Mouse (Mus musculus) liver, embryonic 12.5 days (tissue): ENCODE measurements around the gene Cryba1. TPM values are rescaled to one million over a fixed set of nuclear protein-coding genes. Genes with fewer than 3 reads are reported as not detected.

Source experiments
- ATAC-seq: fragments of 200-750 bp; cut with Nextera tagmentation; 2 replicates; pipeline ENCODE4 v1.8.0; 2017; ENCODE audit warnings: moderate number of reproducible peaks, mild to moderate bottlenecking, moderate library complexity
- H3K27ac ChIP-seq: fragments of 300-500 bp; sonication (generic); 2 replicates; pipeline ENCODE4 v1.5.1; 2016; ENCODE audit warnings: mild to moderate bottlenecking
- H3K27me3 ChIP-seq: fragments of 300-500 bp; sonication (generic); replicated peaks from 2 replicates; pipeline ENCODE4 v1.6.1; 2016; ENCODE audit warnings: mild to moderate bottlenecking, moderate library complexity
- H3K36me3 ChIP-seq: fragments of 300-500 bp; sonication (generic); 2 replicates; pipeline ENCODE4 v1.6.1; 2016; ENCODE audit warnings: mild to moderate bottlenecking, moderate library complexity
- H3K4me1 ChIP-seq: fragments of 300-500 bp; sonication (generic); 2 replicates; pipeline ENCODE4 v1.6.1; 2016
- H3K4me2 ChIP-seq: fragments of 300-500 bp; sonication (generic); 2 replicates; pipeline ENCODE4 v1.6.1; 2016; ENCODE audit warnings: mild to moderate bottlenecking, moderate library complexity
- H3K4me3 ChIP-seq: fragments of 300-500 bp; sonication (generic); 2 replicates; pipeline ENCODE4 v1.5.1; 2016; ENCODE audit warnings: mild to moderate bottlenecking, moderate library complexity
- H3K9ac ChIP-seq: fragments of 300-500 bp; sonication (generic); 2 replicates; pipeline ENCODE4 v1.6.1; 2016; ENCODE audit warnings: mild to moderate bottlenecking, moderate library complexity
- H3K9me3 ChIP-seq: fragments of 300-500 bp; sonication (generic); replicated peaks from 2 replicates; pipeline ENCODE4 v1.6.1; 2016; ENCODE audit warnings: mild to moderate bottlenecking, moderate library complexity
- WGBS: fragments of 180-500 bp; shearing (Covaris S2); methylation state at CpG from one replicate; pipeline ENCODE4 v1.1.7; 2016; ENCODE audit not compliant: insufficient replicate concordance; 5-methylcytosine and 5-hydroxymethylcytosine counted together
- polyA plus RNA-seq: library from polyadenylated mRNA; unstranded; fragments of >200 nt; fragmentation: Nextera tagmentation; extraction: Ambion mirVana; gene quantifications from 2 replicates; pipeline ENCODE4 v1.2.1, GENCODE M21; 2016

Cryba1 gene
- polyA plus RNA-seq, 1 experiment from 2014 or later: not detected

- no peak overlapping the region for H3K27ac ChIP-seq
- H3K36me3 ChIP-seq: peaks cover 68% of the 10 kb centered on the region
Observed at GRCm38 (mm10) chr11:77709039-77709438, 16.0 kb downstream of the Cryba1 start.

DNA sequence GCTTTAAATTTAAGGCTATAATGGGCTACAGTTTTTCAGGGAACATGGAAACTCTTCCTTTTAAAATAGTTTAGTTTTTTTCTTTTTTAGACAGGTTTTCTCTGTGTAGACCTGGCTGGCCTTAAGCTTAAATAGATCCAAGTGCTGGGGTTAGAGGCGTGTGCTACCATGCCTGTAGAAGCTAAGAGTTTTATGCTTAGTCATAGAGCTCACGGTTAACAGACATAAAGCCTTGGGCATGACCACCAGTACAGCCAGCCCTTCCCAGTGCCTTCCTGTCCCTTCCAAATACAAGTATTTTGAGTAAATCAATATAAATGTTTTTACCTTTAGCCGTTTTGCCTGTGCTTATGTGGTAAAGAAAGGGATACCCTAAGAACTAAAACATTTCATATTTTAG lies 19.2 kb downstream of the Cryba1 start:
- Histone ChIP-seq H3K27ac (no peak overlapping the region), H3K4me3 (no peak overlapping the region), H3K27me3 (no peaks in the 10 kb centered on the region), H3K4me1 (peaks cover 11% of the 10 kb centered on the region), H3K4me2 (no peak overlapping the region), H3K9ac (no peak overlapping the region), H3K36me3 (peaks cover 78% of the 10 kb centered on the region), H3K9me3 (no peaks in the 10 kb centered on the region)
- ATAC-seq: peak; percentile 55; the same call in 1 of the 2 replicates
- 51% methylated on average over 3 of the region's 3 CpGs for WGBS

More at GRCm38 (mm10) chr11:77709039-77709438, 16.0 kb downstream of the Cryba1 start:
- Histone ChIP-seq H3K4me1 (peaks cover 7% of the 10 kb centered on the region), H3K9ac (no peak overlapping the region), H3K4me2 (no peak overlapping the region), H3K4me3 (no peak overlapping the region), H3K9me3 (no peaks in the 10 kb centered on the region), H3K27me3 (no peaks in the 10 kb centered on the region)
- WGBS: 86% methylated on average over 3 of the region's 3 CpGs
- ATAC-seq: no peak

- WGBS: 55% methylated on average over 2 of the region's 2 CpGs
- peaks cover 89% of the 10 kb centered on the region for H3K36me3 ChIP-seq
- H3K4me1 ChIP-seq: peaks cover 25% of the 10 kb centered on the region
Observed at GRCm38 (mm10) chr11:77697232-77697631, 27.9 kb downstream of the Cryba1 start.

DNA sequence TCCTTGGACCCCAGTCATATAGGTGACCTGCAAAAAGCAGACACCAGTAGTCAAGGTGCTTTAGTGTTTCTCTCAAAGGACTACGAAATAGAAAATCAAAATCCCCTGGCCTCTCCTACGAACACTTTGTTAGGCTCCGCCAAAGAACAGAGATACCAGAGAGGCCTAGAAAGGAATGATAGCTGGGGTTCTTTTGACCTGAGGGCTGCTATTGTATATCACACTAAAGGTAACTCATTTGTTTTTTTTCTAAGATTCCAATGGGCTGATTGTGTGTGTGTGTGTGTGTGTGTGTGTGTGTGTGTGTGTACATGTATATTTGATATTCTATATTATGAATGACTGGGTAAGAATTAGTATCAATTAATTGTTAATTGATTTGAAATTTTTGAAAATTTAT lies 32.1 kb downstream of the Cryba1 start:
- no peak for ATAC-seq
- Histone ChIP-seq H3K36me3 (peaks cover 85% of the 10 kb centered on the region), H3K4me2 (no peak overlapping the region), H3K27ac (no peak overlapping the region), H3K9me3 (no peaks in the 10 kb centered on the region), H3K4me3 (no peak overlapping the region), H3K4me1 (peaks cover 37% of the 10 kb centered on the region), H3K27me3 (no peaks in the 10 kb centered on the region), H3K9ac (no peak overlapping the region)
- WGBS: 77% methylated on average over 3 of the region's 3 CpGs

More at GRCm38 (mm10) chr11:77697232-77697631, 27.9 kb downstream of the Cryba1 start:
- Histone ChIP-seq H3K27ac (no peak overlapping the region), H3K4me2 (no peak overlapping the region), H3K27me3 (no peaks in the 10 kb centered on the region), H3K9me3 (no peaks in the 10 kb centered on the region), H3K9ac (no peak overlapping the region), H3K4me3 (no peak overlapping the region)
- no peak for ATAC-seq

DNA sequence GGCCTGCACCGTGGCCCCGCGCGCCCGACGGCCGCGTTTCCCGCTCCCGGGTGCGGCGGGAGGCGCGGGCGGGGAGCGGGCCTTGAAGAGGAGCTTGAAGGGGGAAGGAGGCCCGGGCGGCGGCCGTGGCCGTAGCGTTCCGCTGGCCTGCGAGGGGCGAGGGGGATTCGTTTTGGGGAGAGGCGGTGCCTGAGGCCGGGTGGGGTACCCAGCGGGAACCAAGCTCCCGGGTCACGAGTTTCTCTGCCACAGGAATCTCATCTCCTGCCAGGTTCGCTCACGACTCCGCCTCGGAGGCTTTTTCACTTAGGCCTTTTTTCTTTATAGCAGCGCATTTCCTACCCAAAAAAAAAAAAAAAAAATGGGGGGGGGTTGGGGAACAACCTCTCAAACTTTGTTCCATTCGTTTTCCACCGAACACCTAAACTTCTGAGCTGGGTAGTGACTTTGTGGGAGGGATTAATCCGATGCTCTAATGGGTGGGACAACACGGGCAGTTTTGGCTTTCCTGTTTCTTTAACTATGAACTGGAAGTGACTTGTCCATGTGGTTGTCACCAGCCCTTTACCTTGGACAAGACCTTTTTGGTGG lies 37.4 kb downstream of the Cryba1 start:
- Histone ChIP-seq H3K27ac (peak overlapping the region; percentile 91), H3K9ac (peak overlapping the region; percentile 96), H3K4me1 (peaks cover 29% of the 10 kb centered on the region), H3K4me3 (peak overlapping the region; percentile 92), H3K9me3 (no peaks in the 10 kb centered on the region), H3K36me3 (peaks cover 39% of the 10 kb centered on the region), H3K27me3 (no peaks in the 10 kb centered on the region), H3K4me2 (peak overlapping the region; percentile 78)
- no peak for ATAC-seq
- under 1% methylated on average over 39 of the region's 40 CpGs for WGBS

DNA sequence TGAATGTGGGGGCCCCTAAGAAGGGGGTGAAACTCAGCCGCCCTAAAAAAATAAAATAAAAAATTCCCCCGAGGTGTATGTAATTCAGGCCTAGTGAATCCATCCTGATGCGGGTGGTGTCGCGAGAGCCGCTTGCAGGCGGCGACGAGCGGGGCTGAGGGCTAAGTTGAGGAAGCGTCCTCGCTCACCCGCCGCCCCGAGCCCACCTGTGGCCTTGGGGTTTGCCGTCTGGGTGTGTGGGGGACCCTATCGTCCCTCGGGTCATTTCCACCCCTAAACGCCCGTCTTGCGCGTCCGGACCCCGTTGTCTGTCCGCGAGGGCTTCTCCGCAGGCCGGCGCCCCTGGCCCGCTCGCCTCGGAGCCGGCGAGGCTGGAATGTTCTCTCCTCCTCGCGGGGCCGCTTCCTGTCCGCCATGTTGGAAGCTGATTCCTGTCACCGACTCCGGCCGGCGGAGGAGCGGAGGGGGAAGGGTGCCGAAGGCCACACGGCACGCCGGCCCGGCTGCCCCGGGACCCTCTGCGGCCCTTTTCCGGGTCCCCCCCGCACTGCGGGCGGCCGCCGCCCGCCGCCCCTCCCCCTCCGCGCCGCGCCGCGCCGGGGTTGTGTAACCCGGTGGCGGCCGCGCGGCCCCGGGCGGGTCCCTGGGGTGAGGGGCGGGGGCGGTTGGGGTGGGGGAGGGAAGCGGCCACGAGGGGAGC lies 38.1 kb downstream of the Cryba1 start:
- H3K4me2 ChIP-seq: peak overlapping the region; percentile 78
- H3K9me3 ChIP-seq: no peaks in the 10 kb centered on the region
- H3K36me3 ChIP-seq: peaks cover 32% of the 10 kb centered on the region
- H3K27me3 ChIP-seq: no peaks in the 10 kb centered on the region
- peak overlapping the region; percentile 92 for H3K4me3 ChIP-seq
- H3K27ac ChIP-seq: peak overlapping the region; percentile 91
- peak overlapping the region; percentile 96 for H3K9ac ChIP-seq
- 1% methylated on average over 56 of the region's 76 CpGs for WGBS
- peaks cover 25% of the 10 kb centered on the region for H3K4me1 ChIP-seq
- peak; percentile 25 for ATAC-seq

DNA sequence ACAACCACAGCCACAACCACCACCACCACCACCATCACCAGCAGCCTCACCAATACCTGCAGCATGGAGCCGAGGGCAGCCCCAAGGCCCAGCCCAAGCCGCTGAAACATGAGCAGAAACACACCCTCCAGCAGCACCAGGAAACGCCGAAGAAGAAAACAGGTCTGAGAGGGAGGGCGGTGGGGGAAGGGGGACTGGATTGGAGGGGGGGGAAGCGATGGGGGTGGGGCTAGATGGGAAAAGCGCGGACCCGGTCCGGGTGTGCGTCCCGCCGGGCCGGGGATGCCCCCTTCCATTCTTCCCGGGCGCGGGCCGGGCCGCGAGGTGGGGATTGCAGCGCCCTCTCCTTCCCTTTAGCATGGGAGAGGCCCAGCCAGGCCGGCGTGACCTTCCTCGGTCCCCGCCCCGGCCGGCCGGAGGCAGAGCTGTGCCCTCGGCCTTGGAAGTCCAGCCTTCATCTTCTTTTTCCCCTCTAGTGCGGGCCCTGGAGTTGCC lies 38.7 kb downstream of the Cryba1 start:
- Histone ChIP-seq H3K9me3 (no peaks in the 10 kb centered on the region), H3K27me3 (no peaks in the 10 kb centered on the region), H3K36me3 (peaks cover 26% of the 10 kb centered on the region), H3K4me2 (peak overlapping the region; percentile 78), H3K27ac (peak overlapping the region; percentile 91), H3K9ac (peak overlapping the region; percentile 96), H3K4me1 (peaks cover 25% of the 10 kb centered on the region), H3K4me3 (peak overlapping the region; percentile 92)
- 0% methylated on average over 28 of the region's 30 CpGs for WGBS
- ATAC-seq: peak; percentile 40

DNA sequence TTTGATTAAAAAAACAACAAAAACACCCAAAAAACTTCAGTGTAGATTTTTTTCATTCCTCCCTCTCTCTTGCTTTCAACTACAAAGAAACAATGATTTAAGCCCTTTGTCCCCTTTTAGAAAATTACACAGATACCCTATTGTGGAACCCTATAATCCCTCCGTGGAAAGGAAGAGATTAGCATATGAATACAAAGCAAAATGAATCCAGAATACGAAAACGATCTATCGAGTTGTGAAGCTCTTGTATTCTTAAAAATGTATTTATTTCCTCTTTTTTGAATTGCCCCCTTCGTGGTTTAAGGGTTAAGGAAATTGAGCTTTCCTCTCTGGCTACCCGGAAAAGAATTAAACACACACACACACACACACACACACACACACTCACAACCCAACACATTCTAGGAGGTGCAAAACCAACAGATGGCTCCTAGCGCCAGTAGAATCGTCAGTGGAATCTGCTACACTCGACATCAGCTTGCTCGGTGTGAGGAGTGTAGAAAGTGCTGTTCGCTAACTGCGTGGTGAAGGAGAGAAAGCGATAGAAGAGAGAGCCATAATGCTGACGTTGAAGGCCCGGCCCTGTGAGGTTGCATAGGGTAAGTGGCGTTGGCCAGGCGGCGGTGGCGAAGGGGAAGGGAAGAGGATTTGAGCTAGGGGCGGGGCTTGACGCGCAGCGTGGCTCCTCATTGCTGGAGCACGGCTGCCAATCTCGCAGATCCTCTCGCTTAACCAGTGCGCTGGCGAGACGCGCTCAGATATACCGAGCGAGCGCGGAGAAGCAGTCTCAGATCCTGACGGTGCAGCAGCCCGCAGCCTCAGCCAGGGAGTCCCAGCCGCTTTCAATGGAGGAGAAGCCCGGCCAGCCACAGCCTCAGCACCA lies 39.5 kb downstream of the Cryba1 start, which contains the start of gene Nufip2:
Gene Nufip2, plus strand, starts transcription at position 773 of the 883 bp plus-strand sequence.
- Histone ChIP-seq H3K36me3 (peaks cover 19% of the 10 kb centered on the region), H3K27ac (peak within 1 kb of the TSS; percentile 91), H3K4me1 (peaks cover 20% of the 10 kb centered on the region), H3K9me3 (no peaks in the 10 kb centered on the region), H3K4me3 (peak within 1 kb of the TSS; percentile 92), H3K4me2 (peak within 1 kb of the TSS; percentile 78), H3K9ac (peak within 1 kb of the TSS; percentile 96), H3K27me3 (no peaks in the 10 kb centered on the region)
- under 1% methylated on average over 38 of the region's 38 CpGs for WGBS
- peak; percentile 96 for ATAC-seq

DNA sequence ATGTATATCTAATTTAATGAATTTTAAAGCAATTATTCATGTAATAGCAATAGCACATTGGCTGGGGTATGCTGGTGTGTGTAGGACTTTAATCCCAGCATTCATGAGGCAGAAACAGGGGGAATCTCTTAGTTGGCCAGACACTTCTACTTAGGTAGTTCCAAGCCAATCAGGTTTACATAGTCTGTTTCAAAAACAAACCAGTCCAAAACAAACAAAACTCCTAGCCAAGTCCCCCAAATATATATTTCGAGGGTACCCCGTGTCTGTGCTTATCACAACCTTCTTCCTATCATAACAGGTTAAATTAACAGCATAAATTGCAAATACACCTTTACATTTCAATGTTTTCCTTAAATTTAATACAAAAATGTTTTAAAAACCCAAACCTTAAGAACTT lies 40.2 kb downstream of the Cryba1 start:
- Histone ChIP-seq H3K9me3 (no peaks in the 10 kb centered on the region), H3K4me2 (peak overlapping the region; percentile 78), H3K4me3 (no peak overlapping the region), H3K27ac (no peak overlapping the region), H3K36me3 (peaks cover 11% of the 10 kb centered on the region), H3K4me1 (peaks cover 20% of the 10 kb centered on the region), H3K9ac (no peak overlapping the region), H3K27me3 (no peaks in the 10 kb centered on the region)
- no peak for ATAC-seq
- WGBS: 44% methylated on average over 2 of the region's 2 CpGs

GRCm38 (mm10) chr11:77680018-77680417 lies 45.1 kb downstream of the Cryba1 start:
- H3K36me3 ChIP-seq: no peaks in the 10 kb centered on the region
- 20% methylated on average over 2 of the region's 2 CpGs for WGBS
- no peak for ATAC-seq

GRCm38 (mm10) chr11:77673428-77673991 lies 51.6 kb downstream of the Cryba1 start:
- WGBS: 51% methylated on average over 4 of the region's 4 CpGs
- H3K36me3 ChIP-seq: no peaks in the 10 kb centered on the region
- H3K4me3 ChIP-seq: no peak overlapping the region
- H3K27me3 ChIP-seq: no peaks in the 10 kb centered on the region
- no peaks in the 10 kb centered on the region for H3K4me1 ChIP-seq
- H3K9me3 ChIP-seq: 0 out of 2 replicates have a peak, but pooled peaks cover 9% of the 10 kb centered on the region
- no peak for ATAC-seq
- H3K4me2 ChIP-seq: no peak overlapping the region
- no peak overlapping the region for H3K27ac ChIP-seq
- H3K9ac ChIP-seq: no peak overlapping the region

More at GRCm38 (mm10) chr11:77680018-77680417, 45.1 kb downstream of the Cryba1 start:
- Histone ChIP-seq H3K27ac (no peak overlapping the region), H3K9ac (no peak overlapping the region), H3K4me1 (peaks cover 5% of the 10 kb centered on the region; the same call in 1 of the 2 replicates), H3K4me2 (no peak overlapping the region), H3K9me3 (no peaks in the 10 kb centered on the region), H3K4me3 (no peak overlapping the region), H3K27me3 (no peaks in the 10 kb centered on the region)
